Mouse (Mus musculus) Patski (cell line): Measurements from ENCODE around the gene Shisal2b. TPM values are rescaled to one million over a fixed set of nuclear protein-coding genes. Genes with fewer than 3 reads are reported as not detected.
"Not testable (repeated sequence)": the region's sequence is repeated elsewhere in the genome, so short reads cannot be mapped to it uniquely, and the experiment has no call there.

Source experiments
- ATAC-seq: fragments of 100-300 bp; one replicate; pipeline ENCODE4 v1.8.0; 2021
- CTCF ChIA-PET: fragments of 350-600 bp; sonication (Branson Sonifier 250); formaldehyde crosslinking; loops from one replicate; lab custom pipeline; 2022; ENCODE audit warnings: inconsistent platforms; lab: Charles Lee
- POLR2A ChIA-PET: fragments of 350-600 bp; sonication (Branson Sonifier 250); formaldehyde crosslinking; loops from one replicate; lab custom pipeline; 2022; ENCODE audit warnings: antibody characterized with exemption, inconsistent platforms; lab: Charles Lee
- DNase-seq: peaks from one replicate; pipeline ENCODE4 v3.0.0-alpha.2; 2011; ENCODE audit warnings: low read depth, low spot score
- H3K27me3 ChIP-seq: fragments of 371-371 bp; one replicate; pipeline ENCODE4 v1.5.1; 2021
- CTCF ChIP-seq: fragments of 100-300 bp; IDR thresholded peaks from one replicate; pipeline ENCODE4 v1.5.1; 2021
- in situ Hi-C: fragments of 300-500 bp; cut with MboI; formaldehyde crosslinking; loops from 3 replicates; pipeline ENCODE4 v1.11.1; 2018; ENCODE audit warnings: low pct_unique_long_range_greater_than_20kb, mixed read lengths
- polyA plus RNA-seq: library from polyadenylated mRNA; unstranded; gene quantifications from one replicate; pipeline ENCODE4 v1.2.3, GENCODE M21; 2021

The Shisal2b gene
- 0.08 TPM for polyA plus RNA-seq

DNA sequence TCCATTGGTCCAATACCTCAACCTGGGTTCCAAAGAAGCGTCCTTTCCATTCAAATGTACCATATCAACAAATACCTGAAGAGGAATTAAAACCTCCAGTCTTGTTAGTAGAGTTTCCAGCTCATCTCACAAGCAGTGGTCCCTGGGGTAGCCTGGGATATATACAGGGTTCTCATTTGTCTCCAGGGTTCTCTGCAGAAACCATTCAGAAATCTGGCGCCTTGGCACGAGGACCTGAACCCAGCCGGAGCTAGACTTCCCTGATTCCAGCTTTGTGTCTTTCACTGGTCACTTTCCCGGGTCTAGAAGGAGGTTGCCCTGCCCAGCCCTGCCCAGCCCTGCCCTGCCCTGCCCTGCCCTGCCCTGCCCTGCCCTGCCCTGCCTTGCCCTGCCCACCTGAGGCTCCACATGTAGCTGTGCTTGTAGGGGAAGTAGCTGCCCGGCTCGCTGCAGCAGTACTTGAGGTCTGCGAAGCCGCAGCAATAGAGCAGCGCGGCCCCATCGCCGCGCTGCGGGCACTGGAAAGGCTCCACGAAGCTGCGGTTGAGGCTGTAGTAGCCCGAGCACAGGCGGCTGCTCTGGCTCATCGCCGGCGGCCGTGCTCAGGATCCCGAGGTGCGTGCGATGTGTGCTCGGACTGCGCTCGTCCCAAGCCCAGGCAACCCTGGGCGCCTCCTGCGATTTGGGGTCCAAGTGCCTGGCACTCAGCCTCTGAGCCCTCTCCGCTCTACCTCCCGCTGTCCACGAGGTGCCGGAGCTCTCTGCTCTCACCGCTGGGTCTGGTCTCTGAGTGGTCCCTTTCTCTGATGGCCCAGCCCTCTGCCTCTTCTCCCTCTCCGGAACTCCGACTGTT is at the start of gene Shisal2b:
Shisal2b (minus strand) TSS at position 767 of the 853 bp plus-strand sequence.
- ChIA-PET CTCF (interaction anchor here (1.5 kb wide), 1 partner anchor 8 kb away, joined by 5 read pairs; no protein-coding TSS in a partner anchor), POLR2A (no interaction called here)
- DNase-seq (no peak), ATAC-seq (peak; percentile 74)
- in situ Hi-C loops, result no loop called here
- no peak for TF ChIP-seq CTCF
- peaks cover 21% of the 10 kb centered on the region for H3K27me3 ChIP-seq

DNA sequence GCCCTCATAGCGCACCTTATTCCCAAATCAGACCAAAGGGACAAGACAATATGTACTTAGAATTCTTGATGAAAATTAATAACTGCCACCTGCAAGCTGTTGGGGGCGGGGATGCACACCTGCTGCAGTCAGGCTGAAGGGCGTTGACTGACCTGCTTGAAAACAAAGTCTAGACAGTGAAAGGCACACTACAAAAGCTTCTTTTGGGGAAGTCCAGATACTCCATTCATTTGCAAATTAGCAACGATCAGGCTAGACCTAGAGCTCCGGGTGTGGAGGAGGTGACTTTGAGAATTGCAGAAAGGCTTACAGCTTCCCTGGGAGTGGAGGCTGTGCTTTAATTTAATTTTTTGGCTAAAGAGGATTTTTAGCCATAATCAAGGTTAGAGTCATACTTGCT is 47.9 kb upstream of the Shisal2b start:
- in situ Hi-C loops, ATAC-seq, POLR2A ChIA-PET, DNase-seq, H3K27me3 ChIP-seq: not testable (repeated sequence)
- CTCF ChIA-PET, result interaction anchor here (1.2 kb wide), 1 partner anchor 25 kb away, joined by 3 read pairs; no protein-coding TSS in a partner anchor

DNA sequence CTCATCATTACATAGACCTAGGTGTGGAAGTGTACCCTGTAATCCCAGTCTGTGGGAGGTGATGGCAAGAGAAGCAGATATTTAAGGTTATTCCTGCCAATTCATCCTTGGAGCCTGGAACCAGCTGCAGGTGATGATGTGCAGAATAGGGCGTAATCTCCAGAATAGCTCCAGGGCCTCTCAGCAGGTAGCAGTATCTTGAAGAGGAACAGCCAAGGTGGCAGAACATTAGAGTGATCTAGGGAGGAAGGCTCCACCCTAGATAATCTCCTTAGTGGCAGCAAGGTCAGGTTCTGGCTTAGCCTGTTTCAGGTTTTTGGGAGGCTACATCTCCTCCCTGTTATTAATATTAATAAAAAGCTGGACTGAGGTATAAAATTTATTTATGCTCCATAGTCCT is 47.3 kb upstream of the Shisal2b start:
- ATAC-seq, H3K27me3 ChIP-seq, in situ Hi-C loops, POLR2A ChIA-PET, DNase-seq: not testable (repeated sequence)
- CTCF ChIA-PET, result interaction anchor here (1.2 kb wide), 1 partner anchor 26 kb away, joined by 3 read pairs; no protein-coding TSS in a partner anchor

DNA sequence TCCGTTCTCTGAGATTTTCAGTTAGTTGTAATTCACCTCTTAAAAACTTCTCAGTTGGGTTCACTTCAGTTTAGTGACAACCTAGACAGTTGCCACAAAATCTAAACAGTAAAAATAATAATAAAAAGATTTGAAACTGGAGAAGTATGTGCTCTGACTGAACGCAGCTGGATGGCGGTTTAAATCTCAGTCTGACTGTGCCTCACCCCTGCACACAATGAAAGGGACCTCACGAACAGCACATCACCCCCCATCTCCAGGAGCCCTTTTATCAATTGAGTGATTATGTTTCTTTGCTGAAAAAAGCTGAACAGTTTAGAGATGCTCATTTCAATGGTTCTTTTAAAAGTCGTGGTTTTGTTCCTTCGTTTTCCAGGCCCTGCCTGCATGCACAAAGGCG is 45.0 kb upstream of the Shisal2b start:
- ChIA-PET POLR2A (no interaction called here), CTCF (no interaction called here)
- in situ Hi-C loops, result no loop called here
- H3K27me3 ChIP-seq, result peaks cover 3% of the 10 kb centered on the region
- no peak for ATAC-seq
- no peak for TF ChIP-seq CTCF
- no peak for DNase-seq

DNA sequence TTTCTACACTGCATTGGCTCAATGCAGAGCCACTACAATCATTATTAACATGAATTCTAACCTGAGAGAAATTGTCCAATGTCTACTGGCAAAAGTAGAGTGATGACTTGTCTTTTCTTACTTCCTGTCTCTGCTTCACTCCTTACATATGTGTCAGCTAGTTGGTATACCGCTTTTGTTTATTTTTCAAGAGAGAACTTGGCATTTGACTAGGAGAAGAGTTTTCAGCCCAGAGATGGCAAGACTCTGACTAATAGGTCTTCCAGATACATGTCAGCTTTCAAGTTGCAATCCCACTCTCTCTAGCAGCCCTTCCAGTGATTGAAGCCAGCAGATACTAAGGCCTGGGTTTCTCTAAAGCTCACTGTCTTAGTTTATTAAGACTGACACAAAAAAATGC is 31.1 kb upstream of the Shisal2b start:
- peaks cover 13% of the 10 kb centered on the region for H3K27me3 ChIP-seq
- no peak for TF ChIP-seq CTCF
- ChIA-PET POLR2A (no interaction called here), CTCF (interaction anchor here (1.0 kb wide), 1 partner anchor 69 kb away, joined by 3 read pairs; no protein-coding TSS in a partner anchor)
- in situ Hi-C loops, result no loop called here
- DNase-seq, result no peak
- ATAC-seq, result no peak

DNA sequence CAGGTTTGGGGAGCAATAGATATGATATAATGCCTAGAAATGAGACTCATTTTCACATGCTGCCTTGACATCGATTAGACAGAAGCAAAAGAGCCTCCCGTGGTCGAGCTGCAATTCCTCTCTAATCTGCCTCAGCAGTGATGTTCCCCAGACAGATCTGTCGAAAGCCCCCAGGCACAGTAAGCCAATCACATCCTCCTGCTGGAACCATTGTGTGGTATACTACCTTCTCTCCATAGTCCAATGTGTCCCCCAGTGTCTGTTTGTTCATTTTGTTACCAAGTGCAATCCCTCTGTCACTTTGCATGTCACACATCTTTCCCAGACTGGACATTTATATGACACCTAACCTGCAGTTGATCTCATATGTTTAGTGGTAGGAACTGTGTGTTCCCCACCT is 28.6 kb upstream of the Shisal2b start:
- DNase-seq (no peak), ATAC-seq (no peak)
- CTCF ChIA-PET, result no interaction called here
- in situ Hi-C loops, result no loop called here
- POLR2A ChIA-PET, result no interaction called here
- peaks cover 17% of the 10 kb centered on the region for H3K27me3 ChIP-seq
- no peak for TF ChIP-seq CTCF

DNA sequence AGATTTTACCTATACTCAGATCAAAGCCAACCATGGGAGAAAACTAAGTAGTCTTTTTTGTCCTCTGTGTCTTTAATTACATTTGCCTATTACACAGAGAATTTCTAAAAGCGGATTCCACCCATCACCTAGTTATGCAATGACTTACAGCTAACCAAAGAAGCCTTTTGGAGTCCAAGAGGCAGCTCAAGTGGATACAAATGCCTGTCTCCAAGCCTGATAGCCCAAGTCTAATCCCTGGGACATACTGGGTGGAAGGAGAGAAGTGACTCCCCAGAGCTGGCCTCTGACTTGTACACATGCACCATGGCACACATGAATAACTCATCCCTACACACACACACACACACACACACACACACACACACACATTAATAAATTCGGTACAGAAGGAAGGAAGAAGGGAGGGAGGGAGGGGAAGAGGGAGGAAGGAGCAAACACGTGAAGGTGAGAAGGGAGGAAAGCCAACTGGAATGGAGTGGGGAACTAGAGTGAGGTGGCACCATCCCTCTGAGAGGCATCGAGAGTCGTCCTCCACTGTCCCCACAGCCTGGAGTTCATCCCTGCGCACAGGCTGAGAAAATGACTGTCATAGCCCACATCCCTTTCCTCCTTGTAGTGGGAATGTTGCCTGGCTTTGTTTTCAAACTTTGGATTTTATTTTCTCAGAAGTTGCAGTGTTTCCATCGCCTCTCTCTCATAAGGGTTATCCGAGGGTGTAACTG is 22.8 kb upstream of the Shisal2b start:
- peaks cover 20% of the 10 kb centered on the region for H3K27me3 ChIP-seq
- POLR2A ChIA-PET, result interaction anchor here (0.8 kb wide), 1 partner anchor 34 kb away, joined by 3 read pairs; no protein-coding TSS in a partner anchor
- no peak for TF ChIP-seq CTCF
- in situ Hi-C loops, result no loop called here
- CTCF ChIA-PET, result no interaction called here
- no peak for ATAC-seq
- no peak for DNase-seq

DNA sequence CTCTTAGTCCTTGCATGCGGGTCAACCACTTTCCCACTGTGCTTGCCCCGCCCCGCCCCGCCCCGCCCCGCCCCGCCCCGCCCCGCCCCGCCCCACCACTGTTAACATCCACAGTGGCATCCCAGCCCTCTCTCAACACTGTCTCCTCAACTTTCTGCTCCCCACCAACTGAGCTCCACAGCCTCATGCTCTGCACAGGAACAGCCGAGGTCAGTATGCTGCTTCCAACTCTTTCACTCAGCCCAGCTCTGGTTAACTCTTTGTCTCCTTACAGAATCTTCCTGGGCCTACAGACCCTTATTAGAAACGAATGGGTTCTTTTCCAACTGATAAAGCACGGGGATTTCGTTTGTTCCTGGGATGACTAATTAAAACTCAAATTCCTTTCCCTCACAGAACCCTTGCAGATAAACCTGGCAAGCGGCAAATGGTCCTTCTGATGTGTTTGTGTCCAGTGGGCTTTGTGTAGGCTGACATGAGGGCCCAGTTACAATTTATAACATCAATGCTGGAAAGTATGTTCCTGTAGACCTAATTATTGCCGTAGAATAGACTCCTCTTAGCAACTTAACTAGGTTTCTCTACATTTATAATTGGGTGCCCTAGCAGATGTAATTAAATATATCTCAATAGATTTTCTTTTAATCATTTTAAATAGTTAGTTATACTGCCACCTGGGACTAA is 20.0 kb upstream of the Shisal2b start:
- in situ Hi-C loops, result no loop called here
- ATAC-seq, result no peak

DNA sequence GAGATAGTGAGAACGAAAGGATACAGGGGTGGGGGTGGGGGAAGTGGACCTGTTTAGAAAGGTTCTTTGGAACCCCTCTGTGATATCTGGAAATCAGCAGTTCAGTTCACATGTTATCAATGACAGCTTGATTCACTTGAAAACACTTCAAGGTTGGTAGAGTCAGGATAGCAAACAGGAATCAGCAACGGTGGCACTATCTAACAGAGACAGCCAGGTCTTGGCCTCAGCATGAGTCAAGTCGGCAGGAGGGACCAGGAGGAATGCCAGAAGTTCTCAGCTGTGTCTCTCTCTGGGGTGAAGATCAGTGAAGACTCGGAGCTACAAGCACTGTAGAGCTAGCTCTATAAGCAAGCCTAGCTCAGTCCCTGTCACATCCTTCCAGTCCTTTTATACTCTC is 14.8 kb upstream of the Shisal2b start:
- POLR2A ChIA-PET, result no interaction called here
- no peak for ATAC-seq
- in situ Hi-C loops, result no loop called here

More for the DNA sequence above, 20.0 kb upstream of the Shisal2b start:
- no peak for DNase-seq
- ChIA-PET CTCF (no interaction called here), POLR2A (no interaction called here)
- no peak for TF ChIP-seq CTCF
- H3K27me3 ChIP-seq, result peaks cover 42% of the 10 kb centered on the region

DNA sequence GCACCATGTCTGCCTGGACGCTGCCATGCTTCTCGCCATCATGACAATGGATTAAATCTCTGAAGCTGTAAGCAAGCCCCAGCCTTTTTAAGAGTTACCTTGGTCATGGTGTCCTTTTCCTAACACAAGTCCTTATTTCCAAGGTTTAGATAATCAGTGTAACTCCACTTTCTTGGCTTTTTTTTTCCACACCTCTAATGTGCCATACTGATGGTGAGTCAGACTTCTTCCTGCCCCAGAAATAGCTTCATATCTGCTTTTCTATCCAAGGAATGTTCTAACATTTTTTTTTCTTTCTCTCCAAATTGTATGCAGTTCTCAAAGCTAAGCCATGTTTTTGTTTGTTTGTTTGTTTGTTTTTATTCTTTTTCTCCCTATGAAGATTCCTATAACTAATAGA is 6.2 kb upstream of the Shisal2b start:
- DNase-seq (no peak), ATAC-seq (no peak)
- no peak for TF ChIP-seq CTCF
- ChIA-PET CTCF (no interaction called here), POLR2A (no interaction called here)
- H3K27me3 ChIP-seq, result peaks cover 5% of the 10 kb centered on the region
- in situ Hi-C loops, result no loop called here

More for the DNA sequence above, 14.8 kb upstream of the Shisal2b start:
- no peak for DNase-seq
- CTCF ChIA-PET, result no interaction called here
- no peak for TF ChIP-seq CTCF
- peaks cover 46% of the 10 kb centered on the region for H3K27me3 ChIP-seq
